Comparison of ENCODE assay signal across 18 mouse cellular contexts in the genomic region with DNA sequence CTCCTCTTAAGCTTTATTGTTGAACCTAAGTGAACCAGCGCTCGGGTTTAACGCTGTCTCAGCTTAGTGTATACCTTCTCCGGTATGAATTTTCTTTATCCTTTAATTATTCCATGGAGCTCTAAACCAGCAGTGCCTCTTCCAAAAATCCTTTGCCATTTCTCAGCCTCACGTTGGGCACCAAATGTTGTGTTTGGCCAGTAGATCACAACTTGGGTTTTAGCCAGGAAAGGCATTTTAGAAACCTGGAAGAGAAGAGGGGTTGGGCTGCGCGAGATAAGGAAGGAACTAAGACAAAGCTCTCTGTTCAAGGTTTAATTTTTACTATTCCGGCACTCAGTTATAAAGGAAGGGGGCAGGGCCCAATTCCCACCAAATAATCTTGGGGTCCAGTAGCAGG.
"Had no signal": no experiment of that assay in that cellular context is flagged by ENCODE, and none has a peak within 500 bp of the region (broad histone marks: within the 10 kb centered on the region; RNA-seq: fewer than 3 reads in every experiment).

No protein-coding gene starts in this region.

- H3K9me3 ChIP-seq: kidney, embryonic 15.5 days; liver, embryonic 13.5 days; midbrain, embryonic 15.5 days; neural tube, embryonic 12.5 days; neural tube, embryonic 15.5 days; stomach, embryonic 15.5 days had no signal

- H3K4me2 ChIP-seq: kidney, embryonic 15.5 days; liver, embryonic 13.5 days; midbrain, embryonic 11.5 days; midbrain, embryonic 15.5 days; neural tube, embryonic 12.5 days; neural tube, embryonic 15.5 days; stomach, embryonic 15.5 days had no signal

- H3K4me1 ChIP-seq: kidney, embryonic 15.5 days; liver, embryonic 13.5 days; midbrain, embryonic 15.5 days; neural tube, embryonic 12.5 days; neural tube, embryonic 15.5 days; stomach, embryonic 15.5 days had no signal

- H3K4me3 ChIP-seq: kidney, embryonic 15.5 days; left cerebral cortex, adult 2 months; liver, embryonic 13.5 days; midbrain, embryonic 15.5 days; neural tube, embryonic 12.5 days; neural tube, embryonic 15.5 days; stomach, embryonic 15.5 days had no signal

- ATAC-seq: midbrain, embryonic 15.5 days had no signal

- H3K9ac ChIP-seq: kidney, embryonic 15.5 days; liver, embryonic 13.5 days; midbrain, embryonic 15.5 days; neural tube, embryonic 12.5 days; neural tube, embryonic 15.5 days; stomach, embryonic 15.5 days had no signal

- H3K27me3 ChIP-seq: kidney, embryonic 15.5 days; liver, embryonic 13.5 days; midbrain, embryonic 15.5 days; neural tube, embryonic 12.5 days; neural tube, embryonic 15.5 days; stomach, embryonic 15.5 days had no signal

- H3K36me3 ChIP-seq: kidney, embryonic 15.5 days; liver, embryonic 13.5 days; midbrain, embryonic 15.5 days; neural tube, embryonic 12.5 days; neural tube, embryonic 15.5 days; stomach, embryonic 15.5 days had no signal

- H3K27ac ChIP-seq: kidney, embryonic 15.5 days; left cerebral cortex, adult 2 months; liver, embryonic 13.5 days; midbrain, embryonic 15.5 days; neural tube, embryonic 12.5 days; neural tube, embryonic 15.5 days; stomach, embryonic 15.5 days had no signal

- DNase-seq: kidney, postnatal 10 days; kidney, postnatal 36 days; layer of hippocampus, postnatal 36 days; liver, embryonic 13.5 days; lung, adult 2 months; lung, postnatal 14 days; lung, postnatal 4 days; right cerebral cortex, adult 18-20 months; right cerebral cortex, postnatal 14 days; spleen, adult 18-20 months; thymus, postnatal 25 days had no signal
